Comparison of ENCODE assay signal across 7 mouse cellular contexts in the genomic region with DNA sequence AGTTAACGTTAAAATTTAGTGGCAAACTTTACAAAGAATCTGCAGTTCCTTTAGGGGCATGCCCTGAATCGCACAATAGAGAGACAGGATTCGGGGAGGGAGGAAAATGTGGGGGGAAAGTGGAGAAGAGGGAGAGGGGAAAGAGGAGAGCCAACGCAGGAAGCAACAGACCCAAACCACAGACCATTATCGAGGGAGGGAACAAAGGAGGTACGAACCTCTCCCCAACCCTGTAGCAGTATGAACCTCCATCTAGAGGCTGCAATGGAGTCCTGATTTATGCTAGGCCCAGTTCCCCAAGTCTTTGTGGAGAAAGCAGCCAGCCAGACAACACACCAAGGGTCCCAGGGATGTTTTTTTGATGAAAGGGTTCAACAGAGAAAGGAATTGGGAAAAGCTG. TPM values are rescaled to one million over a fixed set of nuclear protein-coding genes. Genes with fewer than 3 reads are reported as not detected.
DNase-seq lines count a peak whose midpoint lies in the region; ATAC-seq lines count a peak whose summit lies in the region.

No protein-coding gene starts in this region.

- H3K4me3 ChIP-seq in lung, embryonic 15.5 days = 0 out of 2 replicates have a peak overlapping the region, but pooled peaks have one; percentile 7
- H3K4me3 ChIP-seq in forebrain, embryonic 15.5 days = peak overlapping the region; percentile 29
- H3K4me3 ChIP-seq in limb, embryonic 13.5 days = peak overlapping the region; percentile 28
- 0 out of 2 replicates have a peak overlapping the region, but pooled peaks have one; percentile 1 for H3K4me3 ChIP-seq in stomach, embryonic 15.5 days (replicated peaks)

- no peak overlapping the region for H3K27ac ChIP-seq in lung, embryonic 15.5 days
- H3K27ac ChIP-seq in forebrain, embryonic 15.5 days (replicated peaks) = no peak overlapping the region
- peak overlapping the region; percentile 75 for H3K27ac ChIP-seq in limb, embryonic 13.5 days
- H3K27ac ChIP-seq in stomach, embryonic 15.5 days = peak overlapping the region; percentile 16; the same call in 1 of the 2 replicates

- ATAC-seq in lung, embryonic 15.5 days (ENCODE audit: borderline replicate concordance, extremely low read depth, low FRiP score, low TSS enrichment) = no peak
- peak; percentile 55; the same call in 1 of the 2 replicates for ATAC-seq in forebrain, embryonic 15.5 days (replicated peaks)
- ATAC-seq in limb, embryonic 13.5 days (ENCODE audit: low FRiP score, low read depth) = no peak; the same call in 1 of the 2 replicates
- ATAC-seq in stomach, embryonic 15.5 days (ENCODE audit: insufficient read depth, low FRiP score, low read depth) = no peak

- WGBS in lung, embryonic 15.5 days = 15% methylated on average over 6 of the region's 6 CpGs
- WGBS in forebrain, embryonic 15.5 days = 9% methylated on average over 6 of the region's 6 CpGs
- WGBS in limb, embryonic 13.5 days = 18% methylated on average over 6 of the region's 6 CpGs
- 8% methylated on average over 6 of the region's 6 CpGs for WGBS in stomach, embryonic 15.5 days

- no peaks in the 10 kb centered on the region for H3K9me3 ChIP-seq in lung, embryonic 15.5 days
- no peaks in the 10 kb centered on the region for H3K9me3 ChIP-seq in forebrain, embryonic 15.5 days
- H3K9me3 ChIP-seq in limb, embryonic 13.5 days = no peaks in the 10 kb centered on the region
- no peaks in the 10 kb centered on the region for H3K9me3 ChIP-seq in stomach, embryonic 15.5 days

- no peak overlapping the region for H3K9ac ChIP-seq in lung, embryonic 15.5 days
- H3K9ac ChIP-seq in forebrain, embryonic 15.5 days (replicated peaks) = no peak overlapping the region; the same call in 1 of the 2 replicates
- peak overlapping the region; percentile 45; the same call in 1 of the 2 replicates for H3K9ac ChIP-seq in limb, embryonic 13.5 days
- H3K9ac ChIP-seq in stomach, embryonic 15.5 days = no peak overlapping the region

- no peak for DNase-seq in lung, postnatal 4 days
- DNase-seq in right cerebral cortex, adult 2 months (ENCODE audit: low spot score in 2 of 2) = no peak
- DNase-seq in thymus, postnatal 25 days = no peak

- no peaks in the 10 kb centered on the region for H3K36me3 ChIP-seq in lung, embryonic 15.5 days
- no peaks in the 10 kb centered on the region for H3K36me3 ChIP-seq in forebrain, embryonic 15.5 days
- H3K36me3 ChIP-seq in limb, embryonic 13.5 days = no peaks in the 10 kb centered on the region
- no peaks in the 10 kb centered on the region for H3K36me3 ChIP-seq in stomach, embryonic 15.5 days

- H3K4me2 ChIP-seq in lung, embryonic 15.5 days = peak overlapping the region; percentile 52
- peak overlapping the region; percentile 50 for H3K4me2 ChIP-seq in forebrain, embryonic 15.5 days (replicated peaks)
- peak overlapping the region; percentile 61 for H3K4me2 ChIP-seq in limb, embryonic 13.5 days (replicated peaks)
- H3K4me2 ChIP-seq in stomach, embryonic 15.5 days = peak overlapping the region; percentile 57

- H3K27me3 ChIP-seq in lung, embryonic 15.5 days = 0 out of 2 replicates have a peak, but pooled peaks cover 7% of the 10 kb centered on the region
- H3K27me3 ChIP-seq in forebrain, embryonic 15.5 days = no peaks in the 10 kb centered on the region
- H3K27me3 ChIP-seq in limb, embryonic 13.5 days = no peaks in the 10 kb centered on the region
- H3K27me3 ChIP-seq in stomach, embryonic 15.5 days (replicated peaks) = no peaks in the 10 kb centered on the region

- peaks cover 7% of the 10 kb centered on the region for H3K4me1 ChIP-seq in lung, embryonic 15.5 days
- H3K4me1 ChIP-seq in forebrain, embryonic 15.5 days = peaks cover 19% of the 10 kb centered on the region
- peaks cover 25% of the 10 kb centered on the region for H3K4me1 ChIP-seq in limb, embryonic 13.5 days
- peaks cover 9% of the 10 kb centered on the region for H3K4me1 ChIP-seq in stomach, embryonic 15.5 days

RNA-seq across cellular contexts. Expression of a gene that starts 0.6 kb away (rescaled TPM):
- 0.54 and 0.70 TPM in 2 replicates for polyA plus RNA-seq in lung, embryonic 15.5 days (2015; fragmentation: Nextera tagmentation; extraction: Ambion mirVana)
- polyA plus RNA-seq in forebrain, embryonic 15.5 days (2015; fragmentation: Nextera tagmentation; extraction: Ambion mirVana) = 0.52 and 1.3 TPM in 2 replicates
- 0.10 and 0.47 TPM in 2 replicates for polyA plus RNA-seq in limb, embryonic 13.5 days (2015; fragmentation: Nextera tagmentation; extraction: Ambion mirVana)
- polyA plus RNA-seq in stomach, embryonic 15.5 days (2015; fragmentation: Nextera tagmentation; extraction: Ambion mirVana) = 0.14 TPM in 1 of 2 replicates, not detected in the other

RNA-seq across cellular contexts. Expression of a gene that starts 50.0 kb away (rescaled TPM):
- 24.4 TPM in 2 replicates for polyA plus RNA-seq in lung, embryonic 15.5 days (2015; fragmentation: Nextera tagmentation; extraction: Ambion mirVana)
- polyA plus RNA-seq in forebrain, embryonic 15.5 days (2015; fragmentation: Nextera tagmentation; extraction: Ambion mirVana) = 23.7 and 23.8 TPM in 2 replicates
- 40.5 and 41.7 TPM in 2 replicates for polyA plus RNA-seq in limb, embryonic 13.5 days (2015; fragmentation: Nextera tagmentation; extraction: Ambion mirVana)
- polyA plus RNA-seq in stomach, embryonic 15.5 days (2015; fragmentation: Nextera tagmentation; extraction: Ambion mirVana) = 18.2 and 22.6 TPM in 2 replicates

Comparison
In these comparisons a context has a peak if more than half of its experiments do, and no peak if none do; other contexts are left out.
1. H3K27ac ChIP-seq: peak in limb, embryonic 13.5 days (single experiment) and stomach, embryonic 15.5 days (single experiment); none in lung, embryonic 15.5 days (single experiment) and forebrain, embryonic 15.5 days (single experiment).
2. Peak in every context shown above with its lines, with median percentiles within 50 percentile points of each other: H3K4me2 ChIP-seq and H3K4me3 ChIP-seq.